Comparison of ENCODE assay signal across 17 mouse cellular contexts in the genomic region with DNA sequence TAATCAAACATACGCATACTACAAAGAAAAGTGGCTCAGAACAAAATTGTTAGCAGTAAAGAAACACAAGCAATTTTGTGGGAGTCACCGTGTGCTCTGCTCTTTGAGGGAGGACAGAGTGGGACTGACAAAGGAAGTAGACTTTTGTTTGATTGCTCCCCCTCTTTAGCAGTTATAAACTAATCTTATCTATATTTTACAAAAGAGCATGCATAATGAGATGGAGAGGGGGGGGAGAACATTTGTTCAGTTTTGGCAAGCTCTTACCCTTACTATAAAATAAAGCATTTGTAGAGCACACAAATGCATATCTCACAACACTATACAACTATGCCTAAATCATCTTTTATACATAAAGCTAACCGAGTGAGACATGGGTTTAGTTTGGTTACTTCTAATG.
DNase-seq lines count a peak whose midpoint lies in the region; TF ChIP-seq lines count a peak whose summit lies in the region.
"Had no signal": no experiment of that assay in that cellular context is flagged by ENCODE, and none has a peak within 500 bp of the region (broad histone marks: within the 10 kb centered on the region; RNA-seq: fewer than 3 reads in every experiment).

No protein-coding gene starts in this region.

- no peaks in the 10 kb centered on the region for H3K9me3 ChIP-seq in MEL (replicated peaks; ENCODE audit: insufficient read depth, low read length)
- H3K9me3 ChIP-seq: G1E had no signal

- peak; percentile 53 for DNase-seq in MEL (ENCODE audit: low read depth, low spot score)
- no peak for DNase-seq in urinary bladder, adult 18-20 months (ENCODE audit: low spot score in 2 of 2)
- DNase-seq: adrenal gland, adult 2 months; adrenal gland, adult 8-10 months; adrenal gland, postnatal 10 days; adrenal gland, postnatal 14 days; adrenal gland, postnatal 25 days; adrenal gland, postnatal 36 days; B cell, adult 2 months; cerebellum, adult 11 months; cerebellum, adult 11-12 months; cerebellum, adult 18-20 months; cerebellum, adult 2 months; cerebellum, adult 8-10 months had no signal

- H3K79me2 ChIP-seq in MEL (ENCODE audit: control insufficient read depth, insufficient read depth, low read length, poor library complexity), result no peaks in the 10 kb centered on the region

- no peak for TF ChIP-seq POLR2A in MEL (IDR thresholded peaks at IDR 0.05; ENCODE audit: control insufficient read depth in 1 of 2, insufficient read depth in 1 of 2, low read depth in 1 of 2, low read length in 2 of 2, poor library complexity in 1 of 2)

- no peaks in the 10 kb centered on the region for H3K27me3 ChIP-seq in MEL (ENCODE audit: control insufficient read depth in 1 of 2, insufficient read depth in 2 of 2, low read length in 2 of 2)
- H3K27me3 ChIP-seq: CH12.LX, Patski had no signal

- peaks cover 5 to 16% of the 10 kb centered on the region in 2 experiments for H3K4me1 ChIP-seq in MEL (ENCODE audit: control insufficient read depth in 1 of 2, insufficient read depth in 2 of 2, low read length in 2 of 2)

- no peak for TF ChIP-seq RAD21 in MEL (IDR thresholded peaks at IDR 0.05; ENCODE audit: low read depth, low read length)

- TF ChIP-seq EP300 in MEL (IDR thresholded peaks at IDR 0.05; ENCODE audit: low read depth in 1 of 2, low read length in 2 of 2), result peak; percentile 73 to 85

- no peak overlapping the region; the same call in 1 of the 2 replicates for H3K27ac ChIP-seq in MEL (ENCODE audit: control insufficient read depth, low read depth, low read length)

- no peak overlapping the region for H3K9ac ChIP-seq in MEL (ENCODE audit: control insufficient read depth, low read depth, low read length, poor library complexity, severe bottlenecking)

- H3K4me3 ChIP-seq in MEL (ENCODE audit: control insufficient read depth in 1 of 2, insufficient read depth in 1 of 2, low read depth in 2 of 2, low read length in 2 of 2), result no peak overlapping the region

- peaks cover 5 to 33% of the 10 kb centered on the region in 2 experiments for H3K36me3 ChIP-seq in MEL (ENCODE audit: control insufficient read depth in 1 of 2, insufficient read depth in 2 of 2, low read length in 2 of 2)
- H3K36me3 ChIP-seq: G1E had no signal

- no peak for TF ChIP-seq CTCF in MEL (IDR thresholded peaks at IDR 0.05 in 2 of 3, conservative IDR thresholded peaks at IDR 0.05 in 1 of 3; ENCODE audit: control insufficient read depth in 1 of 3, insufficient read depth in 1 of 3, low read depth in 2 of 3, low read length in 3 of 3, poor library complexity in 1 of 3, severe bottlenecking in 1 of 3)

TF ChIP-seq in MEL, 35 proteins besides CTCF, POLR2A, EP300 and RAD21:
- TF ChIP-seq ZKSCAN1 (IDR thresholded peaks at IDR 0.05; ENCODE audit: low read depth, low read length) (no peak), GABPA (IDR thresholded peaks at IDR 0.05; ENCODE audit: low read depth, low read length) (no peak), MEF2A (IDR thresholded peaks at IDR 0.05; ENCODE audit: extremely low read depth, insufficient replicate concordance, low read depth, low read length, poor library complexity, severe bottlenecking) (no peak), NELFE (IDR thresholded peaks at IDR 0.05; ENCODE audit: low read depth, low read length) (no peak), MYC (IDR thresholded peaks at IDR 0.05; ENCODE audit: low read depth, low read length) (no peak), JUND (IDR thresholded peaks at IDR 0.05; ENCODE audit: low read depth, low read length) (no peak), HCFC1 (IDR thresholded peaks at IDR 0.05; ENCODE audit: low read depth, low read length) (no peak), ETS1 (IDR thresholded peaks at IDR 0.05; ENCODE audit: low read depth, low read length) (0 out of 2 replicates have a peak, but pooled peaks have one; percentile 30), UBTF (IDR thresholded peaks at IDR 0.05; ENCODE audit: borderline replicate concordance, insufficient read depth, low read depth, low read length) (no peak), BHLHE40 (IDR thresholded peaks at IDR 0.05; ENCODE audit: borderline replicate concordance, low read depth, low read length) (no peak), RCOR1 (IDR thresholded peaks at IDR 0.05; ENCODE audit: low read depth, low read length) (peak; percentile 17; the same call in 1 of the 2 replicates), CHD2 (IDR thresholded peaks at IDR 0.05; ENCODE audit: low read length) (no peak), TBP (IDR thresholded peaks at IDR 0.05; ENCODE audit: low read depth, low read length) (no peak), TCF12 (IDR thresholded peaks at IDR 0.05; ENCODE audit: low read depth, low read length) (peak; percentile 67; the same call in 1 of the 2 replicates), E2F4 (IDR thresholded peaks at IDR 0.05; ENCODE audit: borderline replicate concordance, low read depth, low read length) (no peak), MXI1 (IDR thresholded peaks at IDR 0.05; ENCODE audit: low read depth, low read length) (no peak), USF2 (IDR thresholded peaks at IDR 0.05; ENCODE audit: borderline replicate concordance in 1 of 2, insufficient read depth in 1 of 2, low read depth in 1 of 2, low read length in 2 of 2) (no peak), NRF1 (IDR thresholded peaks at IDR 0.05; ENCODE audit: insufficient read depth, low read depth, low read length, poor library complexity, severe bottlenecking) (no peak), ZC3H11A (IDR thresholded peaks at IDR 0.05; ENCODE audit: low read depth, low read length) (no peak), MAX (IDR thresholded peaks at IDR 0.05; ENCODE audit: low read length) (no peak), SMC3 (IDR thresholded peaks at IDR 0.05; ENCODE audit: low read depth, low read length) (no peak), KAT2A (conservative IDR thresholded peaks at IDR 0.05; ENCODE audit: low read depth, low read length) (no peak), MYB (IDR thresholded peaks at IDR 0.05; ENCODE audit: low read depth, low read length) (peak; percentile 56; the same call in 1 of the 2 replicates), ELF1 (IDR thresholded peaks at IDR 0.05; ENCODE audit: low read depth, low read length) (no peak), MAZ (IDR thresholded peaks at IDR 0.05; ENCODE audit: low read depth, low read length) (no peak), POLR2AphosphoS5 (IDR thresholded peaks at IDR 0.05; ENCODE audit: borderline replicate concordance, low read depth, low read length) (no peak), MAFK (IDR thresholded peaks at IDR 0.05; ENCODE audit: borderline replicate concordance, low read depth, low read length) (no peak), USF1 (IDR thresholded peaks at IDR 0.05; ENCODE audit: low read depth, low read length) (no peak), POLR2AphosphoS2 (IDR thresholded peaks at IDR 0.05; ENCODE audit: low read length) (no peak), GATA1 (IDR thresholded peaks at IDR 0.05; ENCODE audit: low read depth, low read length) (peak; percentile 56; the same call in 1 of the 2 replicates)
